Mouse (Mus musculus): Measurements from ENCODE around the gene Ctsh. TPM values are rescaled to one million over a fixed set of nuclear protein-coding genes. Genes with fewer than 3 reads are reported as not detected.

Ctsh gene
- polyA plus RNA-seq, 1 experiment from 2014 or later, result 145 TPM

DNA sequence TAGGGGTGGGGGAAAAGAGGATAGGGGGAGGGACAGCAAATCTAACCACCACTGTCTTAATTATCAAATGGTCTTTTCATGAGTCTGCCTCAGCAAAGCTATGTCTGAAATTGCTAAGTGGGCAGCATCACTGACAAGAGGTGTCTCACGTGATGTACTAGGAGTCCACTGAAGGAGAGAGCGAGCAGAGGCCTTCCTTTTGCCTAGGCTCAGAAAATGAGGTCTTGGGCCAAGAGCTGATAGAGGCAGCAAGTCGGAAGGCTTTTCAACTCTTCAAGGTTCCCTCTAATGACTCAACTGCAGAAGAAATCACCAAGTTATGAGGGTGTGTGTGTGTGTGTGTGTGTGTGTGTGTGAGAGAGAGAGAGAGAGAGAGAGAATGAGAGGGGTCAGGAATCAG, 30.2 kb downstream of the Ctsh start:
- Histone ChIP-seq H3K36me3 (ENCODE audit: control insufficient read depth, insufficient read depth, low read length) (peaks cover 4% of the 10 kb centered on the region), H3K9me3 (ENCODE audit: control insufficient read depth, low read length) (no peaks in the 10 kb centered on the region), H3K4me2 (replicated peaks; ENCODE audit: low read depth) (no peak overlapping the region), H3K9ac (ENCODE audit: low read length) (no peak overlapping the region), H3K4me3 (ENCODE audit: low read depth, low read length) (no peak overlapping the region), H3K4me1 (replicated peaks; ENCODE audit: control insufficient read depth, insufficient read depth) (no peaks in the 10 kb centered on the region), H3K27ac (replicated peaks) (no peak overlapping the region), H3K27me3 (ENCODE audit: control insufficient read depth, insufficient read depth, low read length) (no peaks in the 10 kb centered on the region)
- ATAC-seq (ENCODE audit: low FRiP score, low TSS enrichment) (no peak), DNase-seq (ENCODE audit: low spot score) (no peak)
- WGBS, result 89% methylated on average over 3 of the region's 3 CpGs
- no peak for TF ChIP-seq CTCF (IDR thresholded peaks at IDR 0.05; ENCODE audit: low read depth)
- no peak for TF ChIP-seq EP300 (optimal IDR thresholded peaks at IDR 0.05)

- Histone ChIP-seq H3K4me2 (replicated peaks; ENCODE audit: low read depth) (no peak overlapping the region), H3K4me3 (ENCODE audit: low read depth, low read length) (no peak overlapping the region), H3K9ac (ENCODE audit: low read length) (no peak overlapping the region), H3K36me3 (ENCODE audit: control insufficient read depth, insufficient read depth, low read length) (peaks cover 12% of the 10 kb centered on the region), H3K27me3 (ENCODE audit: control insufficient read depth, insufficient read depth, low read length) (no peaks in the 10 kb centered on the region), H3K27ac (replicated peaks) (no peak overlapping the region), H3K4me1 (replicated peaks; ENCODE audit: control insufficient read depth, insufficient read depth) (no peaks in the 10 kb centered on the region), H3K9me3 (ENCODE audit: control insufficient read depth, low read length) (no peaks in the 10 kb centered on the region)
- no peak for DNase-seq (ENCODE audit: low spot score)
- ATAC-seq (ENCODE audit: low FRiP score, low TSS enrichment), result no peak
- WGBS, result 80% methylated on average over 8 of the region's 8 CpGs
- TF ChIP-seq EP300 (optimal IDR thresholded peaks at IDR 0.05) (no peak), CTCF (IDR thresholded peaks at IDR 0.05; ENCODE audit: low read depth) (no peak)
These were observed 31.0 kb downstream of the Ctsh start for GRCm38 (mm10) chr9:90084766-90085468.

DNA sequence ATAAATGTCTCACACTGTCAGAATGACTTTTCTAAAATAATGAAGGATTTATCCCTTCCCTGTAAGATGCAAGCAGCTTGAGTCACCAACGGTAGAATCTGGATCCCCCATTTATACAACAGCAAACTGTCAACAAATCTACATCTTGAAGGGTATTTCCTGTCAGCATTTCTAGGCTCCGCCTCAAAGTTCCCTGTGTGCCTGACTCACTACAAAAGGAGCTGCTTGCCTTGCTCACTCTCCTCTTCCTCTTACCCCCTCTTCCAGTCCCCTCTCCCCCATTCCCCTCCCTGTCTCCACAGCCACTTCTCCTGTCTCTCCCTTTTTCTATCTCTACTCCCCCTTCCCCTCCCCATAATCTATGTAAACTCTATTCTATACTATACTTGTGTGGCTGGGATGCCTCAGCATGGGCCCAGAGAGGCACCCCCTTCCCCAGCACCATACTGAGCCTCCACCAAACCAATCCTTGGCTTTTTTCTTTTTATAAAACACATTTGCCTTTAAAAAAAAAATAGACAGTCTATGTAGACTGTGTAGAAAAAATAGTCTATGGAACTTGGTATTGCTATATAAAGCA, 34.0 kb downstream of the Ctsh start:
- Histone ChIP-seq H3K27me3 (ENCODE audit: control insufficient read depth, insufficient read depth, low read length) (no peaks in the 10 kb centered on the region), H3K36me3 (ENCODE audit: control insufficient read depth, insufficient read depth, low read length) (peaks cover 19% of the 10 kb centered on the region), H3K9ac (ENCODE audit: low read length) (no peak overlapping the region), H3K27ac (replicated peaks) (no peak overlapping the region), H3K4me3 (ENCODE audit: low read depth, low read length) (no peak overlapping the region), H3K9me3 (ENCODE audit: control insufficient read depth, low read length) (no peaks in the 10 kb centered on the region), H3K4me1 (replicated peaks; ENCODE audit: control insufficient read depth, insufficient read depth) (no peaks in the 10 kb centered on the region), H3K4me2 (replicated peaks; ENCODE audit: low read depth) (no peak overlapping the region)
- TF ChIP-seq CTCF (IDR thresholded peaks at IDR 0.05; ENCODE audit: low read depth), result no peak
- TF ChIP-seq EP300 (optimal IDR thresholded peaks at IDR 0.05), result no peak
- DNase-seq (ENCODE audit: low spot score) (no peak), ATAC-seq (ENCODE audit: low FRiP score, low TSS enrichment) (0 out of 2 replicates have a peak, but pooled peaks have one; percentile 24)
- WGBS, result 84% methylated on average over 2 of the region's 2 CpGs

- Histone ChIP-seq H3K4me2 (replicated peaks; ENCODE audit: low read depth) (no peak overlapping the region), H3K9me3 (ENCODE audit: control insufficient read depth, low read length) (no peaks in the 10 kb centered on the region), H3K9ac (ENCODE audit: low read length) (no peak overlapping the region), H3K4me1 (replicated peaks; ENCODE audit: control insufficient read depth, insufficient read depth) (no peaks in the 10 kb centered on the region), H3K27me3 (ENCODE audit: control insufficient read depth, insufficient read depth, low read length) (no peaks in the 10 kb centered on the region), H3K27ac (replicated peaks) (no peak overlapping the region), H3K4me3 (ENCODE audit: low read depth, low read length) (no peak overlapping the region), H3K36me3 (ENCODE audit: control insufficient read depth, insufficient read depth, low read length) (peaks cover 22% of the 10 kb centered on the region)
- 92% methylated on average over 6 of the region's 6 CpGs for WGBS
- TF ChIP-seq CTCF (IDR thresholded peaks at IDR 0.05; ENCODE audit: low read depth), result no peak
- TF ChIP-seq EP300 (optimal IDR thresholded peaks at IDR 0.05), result no peak
- DNase-seq (ENCODE audit: low spot score) (no peak), ATAC-seq (ENCODE audit: low FRiP score, low TSS enrichment) (no peak)
These were observed 35.6 kb downstream of the Ctsh start for GRCm38 (mm10) chr9:90089339-90090104.

DNA sequence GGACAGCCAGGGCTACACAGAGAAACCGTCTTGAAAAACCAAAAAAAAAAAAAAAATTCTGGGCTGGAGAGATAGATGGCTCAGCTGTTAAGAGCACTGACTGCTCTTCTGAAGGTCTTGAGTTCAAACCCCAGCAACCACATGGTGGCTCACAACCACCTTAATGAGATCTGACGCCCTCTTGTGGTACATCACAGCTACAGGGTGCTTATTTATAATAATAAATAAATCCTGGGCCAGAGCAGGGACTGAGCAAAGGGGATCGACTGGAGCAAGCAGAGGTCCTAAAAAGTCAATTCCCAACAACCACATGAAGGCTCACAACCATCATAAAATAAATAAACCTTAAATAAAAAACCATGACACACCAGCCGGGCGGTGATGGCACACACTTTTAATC, 45.0 kb downstream of the Ctsh start:
- WGBS, result 80% methylated on average over 5 of the region's 5 CpGs
- peaks cover 28% of the 10 kb centered on the region for H3K36me3 ChIP-seq (ENCODE audit: control insufficient read depth, insufficient read depth, low read length)

More for the DNA sequence above, 45.0 kb downstream of the Ctsh start:
- ATAC-seq (ENCODE audit: low FRiP score, low TSS enrichment) (no peak), DNase-seq (ENCODE audit: low spot score) (no peak)
- Histone ChIP-seq H3K9ac (ENCODE audit: low read length) (no peak overlapping the region), H3K4me2 (replicated peaks; ENCODE audit: low read depth) (no peak overlapping the region), H3K9me3 (ENCODE audit: control insufficient read depth, low read length) (no peaks in the 10 kb centered on the region), H3K4me3 (ENCODE audit: low read depth, low read length) (no peak overlapping the region), H3K27ac (replicated peaks) (no peak overlapping the region), H3K27me3 (ENCODE audit: control insufficient read depth, insufficient read depth, low read length) (no peaks in the 10 kb centered on the region), H3K4me1 (replicated peaks; ENCODE audit: control insufficient read depth, insufficient read depth) (no peaks in the 10 kb centered on the region)
- TF ChIP-seq CTCF (IDR thresholded peaks at IDR 0.05; ENCODE audit: low read depth) (peak; percentile 45), EP300 (optimal IDR thresholded peaks at IDR 0.05) (no peak)
